Mouse (Mus musculus): ENCODE measurements around the gene Ddx4. TPM values are rescaled to one million over a fixed set of nuclear protein-coding genes. Genes with fewer than 3 reads are reported as not detected.

The Ddx4 gene
- polyA plus RNA-seq, 1 experiment from 2014 or later = not detected

DNA sequence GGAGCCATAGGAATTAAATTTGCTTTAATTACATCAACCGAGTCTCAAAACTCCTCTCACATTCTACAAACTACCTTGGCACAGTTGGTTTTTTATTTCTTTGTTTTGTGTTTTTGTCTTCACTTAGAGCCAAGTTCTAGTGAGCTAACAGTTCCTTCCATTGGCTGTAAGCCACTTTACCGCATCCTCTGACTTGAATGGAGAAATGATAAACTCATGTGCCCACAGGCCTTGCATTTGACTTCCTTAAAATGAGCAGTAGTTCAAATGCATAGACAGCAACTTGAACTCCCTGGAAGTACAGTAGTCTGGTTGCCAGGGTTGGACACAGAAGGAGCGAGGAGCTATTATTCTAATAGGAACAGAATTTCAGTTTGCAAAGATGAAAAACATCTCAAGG is 9.4 kb downstream of the Ddx4 start:
- no peak for DNase-seq (ENCODE audit: low read depth, low spot score)
- peaks cover 68% of the 10 kb centered on the region for H3K27me3 ChIP-seq
- TF ChIP-seq CTCF (IDR thresholded peaks at IDR 0.05) = no peak
- CTCF ChIA-PET = no interaction called here
- POLR2A ChIA-PET = no interaction called here
- ATAC-seq = no peak
- in situ Hi-C loops (cut with MboI; ENCODE audit: low pct_unique_long_range_greater_than_20kb) = loop anchor here (25.0 kb wide), 1 partner anchor 356 kb away; the partner anchor contains the start of gene Ankrd55

DNA sequence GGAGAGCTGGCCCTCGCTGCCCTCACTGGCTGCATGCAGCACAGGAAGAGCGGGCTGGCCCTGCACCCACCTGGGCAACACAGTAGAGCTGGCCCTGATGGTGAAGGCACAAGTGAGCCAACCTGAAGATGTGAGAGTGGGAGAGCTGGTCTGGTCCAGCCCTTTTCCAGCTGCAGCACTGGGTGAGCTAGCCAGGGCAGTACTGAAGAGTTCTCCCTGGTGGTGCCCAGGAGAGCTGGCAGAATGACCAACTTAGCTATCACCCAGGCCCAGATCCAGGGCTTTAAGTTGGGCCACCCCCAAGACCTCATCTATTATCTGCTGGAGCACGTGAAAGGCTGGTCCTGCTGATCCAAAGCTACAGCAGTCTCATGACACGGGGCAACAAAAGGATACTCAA is 13.2 kb downstream of the Ddx4 start:
- DNase-seq (ENCODE audit: low read depth, low spot score) = no peak
- H3K27me3 ChIP-seq = peaks cover 72% of the 10 kb centered on the region
- ATAC-seq = no peak
- no peak for TF ChIP-seq CTCF (IDR thresholded peaks at IDR 0.05)
- ChIA-PET POLR2A (no interaction called here), CTCF (interaction anchor here (1.3 kb wide), 1 partner anchor 28 kb away, joined by 3 read pairs; no protein-coding TSS in a partner anchor)
- in situ Hi-C loops (cut with MboI; ENCODE audit: low pct_unique_long_range_greater_than_20kb) = loop anchor here (25.0 kb wide), 1 partner anchor 352 kb away; the partner anchor contains the start of gene Ankrd55

DNA sequence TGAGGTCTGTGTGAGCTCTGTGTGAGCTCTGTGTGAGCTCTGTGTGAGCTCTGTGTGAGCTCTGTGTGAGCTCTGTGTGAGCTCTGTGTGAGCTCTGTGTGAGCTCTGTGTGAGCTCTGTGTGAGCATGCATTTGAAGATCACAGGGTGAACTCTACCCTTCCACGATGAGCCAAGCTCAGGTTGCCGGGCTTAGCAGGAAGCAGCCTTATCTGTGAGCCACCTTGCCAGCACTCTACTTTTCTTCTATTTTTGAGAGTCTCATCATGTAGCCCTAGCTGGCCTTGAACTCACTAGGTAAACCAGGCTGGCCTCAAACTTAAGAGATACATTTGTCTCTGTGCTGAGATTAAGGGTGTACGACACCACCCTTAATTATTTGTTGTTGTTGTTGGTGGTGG is 15.8 kb downstream of the Ddx4 start:
- no peak for DNase-seq (ENCODE audit: low read depth, low spot score)
- no peak for ATAC-seq

DNA sequence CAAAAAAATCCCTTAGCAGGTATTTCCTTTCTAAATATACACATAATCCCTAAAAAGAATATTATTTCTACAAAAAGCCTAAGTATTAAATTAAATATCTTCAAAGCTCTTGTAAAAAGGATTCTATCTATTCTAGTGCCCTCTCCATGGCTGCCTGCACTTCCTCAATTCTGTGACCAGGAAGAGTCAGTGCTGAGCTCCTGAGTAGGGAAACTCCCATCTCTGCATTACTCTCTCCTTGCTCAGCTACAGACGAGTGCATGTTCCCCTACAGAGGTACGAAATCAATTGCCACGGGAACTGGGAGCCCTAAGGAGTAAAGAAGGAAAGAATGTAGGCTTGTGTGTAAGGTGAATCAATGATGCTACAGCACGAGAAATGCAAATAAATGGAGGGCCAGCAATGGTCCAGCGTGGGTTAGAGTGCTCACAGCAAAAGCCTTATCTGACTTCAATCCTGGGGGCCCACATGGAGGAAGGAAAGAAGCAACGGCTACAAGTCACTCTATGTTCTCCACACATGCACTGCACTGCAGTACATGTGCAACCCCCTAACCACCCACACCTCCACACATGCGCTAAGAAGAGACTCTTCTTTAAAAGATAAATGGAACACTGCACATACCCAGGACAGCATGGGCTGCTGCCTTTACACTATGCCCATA is 17.0 kb downstream of the Ddx4 start:
- no peak for DNase-seq (ENCODE audit: low read depth, low spot score)

More for the DNA sequence above, 15.8 kb downstream of the Ddx4 start:
- in situ Hi-C loops (cut with MboI; ENCODE audit: low pct_unique_long_range_greater_than_20kb) = loop anchor here (25.0 kb wide), 1 partner anchor 349 kb away; the partner anchor contains the start of gene Ankrd55
- POLR2A ChIA-PET = no interaction called here
- no peak for TF ChIP-seq CTCF (IDR thresholded peaks at IDR 0.05)
- CTCF ChIA-PET = no interaction called here
- peaks cover 75% of the 10 kb centered on the region for H3K27me3 ChIP-seq

DNA sequence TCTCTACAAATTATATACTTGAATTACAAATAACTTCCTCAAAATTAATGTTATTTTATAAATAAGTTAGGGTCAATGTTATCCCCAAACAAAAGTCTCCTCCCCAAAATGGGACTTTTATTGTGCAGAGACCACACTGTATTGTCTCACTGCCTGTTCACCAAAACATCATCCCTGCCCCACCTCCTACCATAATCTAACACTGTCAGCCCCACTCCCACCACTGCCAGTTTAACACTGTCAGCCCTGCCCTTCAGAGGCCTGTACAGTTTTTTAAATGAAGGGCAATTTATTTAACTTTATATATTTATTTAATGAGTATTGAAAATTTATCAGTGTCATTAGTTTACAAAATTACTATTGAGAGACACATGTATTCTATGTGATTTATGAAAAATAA is 26.7 kb downstream of the Ddx4 start:
- DNase-seq (ENCODE audit: low read depth, low spot score) (no peak), ATAC-seq (no peak)
- no peak for TF ChIP-seq CTCF (IDR thresholded peaks at IDR 0.05)
- in situ Hi-C loops (cut with MboI; ENCODE audit: low pct_unique_long_range_greater_than_20kb) = loop anchor here (25.0 kb wide), 1 partner anchor 338 kb away; the partner anchor contains the start of gene Ankrd55
- ChIA-PET POLR2A (no interaction called here), CTCF (no interaction called here)
- H3K27me3 ChIP-seq = peaks cover 86% of the 10 kb centered on the region

More for the DNA sequence above, 17.0 kb downstream of the Ddx4 start:
- POLR2A ChIA-PET = no interaction called here
- in situ Hi-C loops (cut with MboI; ENCODE audit: low pct_unique_long_range_greater_than_20kb) = loop anchor here (25.0 kb wide), 1 partner anchor 348 kb away; the partner anchor contains the start of gene Ankrd55
- no peak for ATAC-seq
- CTCF ChIA-PET = no interaction called here
- peaks cover 77% of the 10 kb centered on the region for H3K27me3 ChIP-seq
- no peak for TF ChIP-seq CTCF (IDR thresholded peaks at IDR 0.05)

DNA sequence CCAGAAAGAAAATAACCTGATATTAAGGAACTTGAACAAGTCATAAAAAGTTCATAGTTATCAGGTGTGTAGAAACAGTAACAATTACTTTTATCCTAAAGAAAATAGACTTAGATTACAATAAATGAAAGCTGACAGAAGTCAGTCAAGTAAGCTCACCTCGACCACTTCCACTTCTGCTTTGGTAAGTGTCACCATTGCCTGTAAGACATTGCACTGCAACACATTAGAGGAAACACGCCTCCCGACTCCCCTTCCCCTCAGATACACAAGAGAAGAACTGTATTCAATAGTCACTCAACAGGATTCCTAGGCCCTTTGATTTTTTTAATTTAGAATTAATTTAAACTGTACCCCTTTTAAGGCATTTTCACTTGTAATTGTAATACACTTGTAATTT is 27.7 kb downstream of the Ddx4 start:
- POLR2A ChIA-PET = no interaction called here
- CTCF ChIA-PET = no interaction called here
- no peak for TF ChIP-seq CTCF (IDR thresholded peaks at IDR 0.05)
- H3K27me3 ChIP-seq = peaks cover 83% of the 10 kb centered on the region
- ATAC-seq (no peak), DNase-seq (ENCODE audit: low read depth, low spot score) (no peak)
- in situ Hi-C loops (cut with MboI; ENCODE audit: low pct_unique_long_range_greater_than_20kb) = loop anchor here (25.0 kb wide), 1 partner anchor 337 kb away; the partner anchor contains the start of gene Ankrd55

DNA sequence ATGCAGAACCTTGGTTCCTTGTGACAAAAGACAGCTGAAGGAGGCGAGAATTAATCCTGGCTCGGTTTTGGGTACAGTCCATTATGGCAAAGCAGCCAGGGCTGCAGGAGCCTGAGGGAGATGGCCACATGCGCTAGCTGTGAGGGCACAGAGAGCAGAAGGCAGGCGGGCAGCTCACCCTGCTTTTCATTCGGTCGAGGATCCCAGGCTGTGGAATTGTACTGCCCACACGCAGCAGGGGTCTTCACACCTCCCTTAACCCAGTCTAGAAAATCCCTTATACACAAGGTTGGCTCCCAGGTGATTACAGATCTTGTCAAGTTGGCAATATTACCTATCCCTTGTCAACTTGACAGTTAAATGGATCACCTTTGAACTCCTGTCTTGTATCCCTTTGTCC is 28.6 kb downstream of the Ddx4 start:
- in situ Hi-C loops (cut with MboI; ENCODE audit: low pct_unique_long_range_greater_than_20kb) = no loop called here
- POLR2A ChIA-PET = interaction anchor here (0.6 kb wide), 1 partner anchor 312 kb away, joined by 5 read pairs; no protein-coding TSS in a partner anchor
- H3K27me3 ChIP-seq = peaks cover 73% of the 10 kb centered on the region
- ATAC-seq = no peak
- no peak for DNase-seq (ENCODE audit: low read depth, low spot score)
- CTCF ChIA-PET = no interaction called here
- TF ChIP-seq CTCF (IDR thresholded peaks at IDR 0.05) = no peak

DNA sequence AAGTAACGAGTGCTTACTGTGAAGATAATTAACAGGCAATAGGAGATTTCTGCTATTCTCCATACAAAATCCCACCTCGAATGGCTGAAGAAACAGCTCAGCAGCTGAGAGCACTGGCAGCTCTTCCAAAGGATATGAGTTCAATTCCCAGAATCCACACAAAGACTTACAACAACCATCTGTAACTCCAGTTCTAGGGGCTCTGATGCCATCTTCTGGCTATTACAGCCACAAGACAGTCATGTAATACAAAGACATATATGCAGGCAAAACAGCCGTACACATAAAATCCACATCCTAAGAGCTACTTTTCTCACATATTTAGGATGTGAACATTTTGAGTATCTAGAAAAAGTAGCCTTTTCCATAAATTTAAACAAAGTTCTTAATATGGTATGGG is 30.7 kb downstream of the Ddx4 start:
- H3K27me3 ChIP-seq = peaks cover 72% of the 10 kb centered on the region
- ChIA-PET POLR2A (no interaction called here), CTCF (interaction anchor here (1.3 kb wide), 1 partner anchor 19 kb away, joined by 4 read pairs; no protein-coding TSS in a partner anchor)
- DNase-seq (ENCODE audit: low read depth, low spot score) (no peak), ATAC-seq (no peak)
- TF ChIP-seq CTCF (IDR thresholded peaks at IDR 0.05) = peak; percentile 14
- in situ Hi-C loops (cut with MboI; ENCODE audit: low pct_unique_long_range_greater_than_20kb) = no loop called here

DNA sequence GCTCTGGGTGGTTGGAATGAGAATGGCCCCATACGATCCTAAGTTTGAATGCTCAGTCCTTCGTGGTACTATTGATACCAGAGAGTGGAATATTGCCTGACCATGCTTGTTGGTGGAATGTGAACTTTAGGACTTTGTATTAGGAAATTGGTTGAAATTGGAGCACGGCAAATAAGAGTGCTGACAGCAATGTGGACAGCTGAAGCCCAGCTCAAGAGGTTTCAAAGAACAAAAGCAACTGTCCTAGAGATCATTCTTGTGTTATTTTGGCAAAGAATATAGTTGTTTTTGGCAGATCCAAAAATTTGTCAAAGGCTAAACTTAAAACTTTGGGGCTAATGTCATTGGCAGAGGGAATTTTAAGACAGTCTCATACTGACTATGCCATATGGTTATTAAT is 43.7 kb downstream of the Ddx4 start:
- in situ Hi-C loops (cut with MboI; ENCODE audit: low pct_unique_long_range_greater_than_20kb) = no loop called here
- DNase-seq (ENCODE audit: low read depth, low spot score) (no peak), ATAC-seq (no peak)
- POLR2A ChIA-PET = no interaction called here
- CTCF ChIA-PET = no interaction called here
- TF ChIP-seq CTCF (IDR thresholded peaks at IDR 0.05) = no peak
- H3K27me3 ChIP-seq = peaks cover 65% of the 10 kb centered on the region

DNA sequence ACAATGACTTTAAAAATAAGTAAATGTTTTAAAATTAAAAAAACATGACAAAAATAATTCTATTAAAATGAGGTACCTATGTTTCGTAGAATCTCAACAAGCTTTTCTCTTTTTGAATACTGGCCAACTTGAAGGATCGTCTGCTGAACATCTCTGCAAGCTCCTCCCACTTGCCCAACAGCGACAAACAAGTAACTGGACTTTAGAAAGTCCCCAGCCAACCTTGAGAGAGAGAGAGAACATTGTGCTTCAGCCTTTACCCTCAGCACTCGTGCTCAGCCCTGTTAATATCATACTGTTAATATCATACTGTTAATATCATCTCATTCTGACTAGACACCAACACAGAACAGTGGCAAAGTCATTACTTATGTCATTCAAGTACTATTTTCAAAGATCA is 47.9 kb downstream of the Ddx4 start:
- in situ Hi-C loops (cut with MboI; ENCODE audit: low pct_unique_long_range_greater_than_20kb) = no loop called here
- CTCF ChIA-PET = no interaction called here
- peaks cover 69% of the 10 kb centered on the region for H3K27me3 ChIP-seq
- ATAC-seq (no peak), DNase-seq (ENCODE audit: low read depth, low spot score) (no peak)
- TF ChIP-seq CTCF (IDR thresholded peaks at IDR 0.05) = no peak
- POLR2A ChIA-PET = no interaction called here

DNA sequence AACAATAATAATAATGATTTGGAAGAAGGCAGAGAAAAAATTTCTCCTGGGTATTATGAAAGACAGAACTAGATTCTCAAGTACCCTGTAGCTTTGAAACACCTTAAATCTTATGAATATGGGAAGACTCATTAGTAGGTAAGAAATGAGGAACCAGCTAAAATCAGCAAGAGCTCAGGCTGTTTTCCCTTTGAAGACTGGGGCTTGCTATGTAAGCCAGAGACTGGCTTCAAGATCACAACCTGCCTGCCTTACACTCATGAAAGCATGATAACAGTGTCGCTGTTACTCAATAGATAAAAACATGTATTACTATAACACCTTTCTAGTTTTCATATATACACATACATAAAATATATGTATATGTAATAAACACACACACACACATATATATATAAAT is 48.4 kb downstream of the Ddx4 start:
- in situ Hi-C loops (cut with MboI; ENCODE audit: low pct_unique_long_range_greater_than_20kb) = no loop called here
- DNase-seq (ENCODE audit: low read depth, low spot score) (no peak), ATAC-seq (no peak)
- POLR2A ChIA-PET = no interaction called here
- CTCF ChIA-PET = no interaction called here
- TF ChIP-seq CTCF (IDR thresholded peaks at IDR 0.05) = no peak
- peaks cover 70% of the 10 kb centered on the region for H3K27me3 ChIP-seq
